Mouse (Mus musculus): ENCODE measurements at regions not wholly inside any gene's neighbourhood (a gene's known extent, or its start where the extent isn't known, plus 50 kb on each side); places are given as distances from the start of the nearest gene placed in this dataset.

DNA sequence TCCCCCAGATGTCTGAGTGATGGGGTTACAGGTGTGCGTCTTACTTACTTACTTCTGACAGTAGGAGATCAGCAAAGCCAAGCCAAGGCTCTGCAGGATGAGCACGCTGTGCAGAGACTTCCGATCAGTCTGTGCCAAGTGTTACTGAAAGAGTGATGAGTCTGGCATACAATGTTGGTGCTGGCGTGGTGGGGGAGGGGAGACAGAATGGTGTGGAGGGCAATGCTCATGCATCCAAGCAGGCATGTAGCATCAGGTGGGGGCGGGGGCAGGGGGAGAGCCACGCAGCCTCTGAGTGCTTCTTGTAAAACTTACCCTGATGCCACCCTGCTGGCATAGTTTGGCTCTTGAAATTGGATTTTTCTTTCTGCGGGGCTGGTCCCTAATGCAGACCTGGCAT, 315.8 kb downstream of the Adra2a start:
- Histone ChIP-seq H3K4me2 (replicated peaks; ENCODE audit: low read depth, low read length) (no peak overlapping the region), H3K27ac (ENCODE audit: low read depth, low read length) (no peak overlapping the region), H3K36me3 (ENCODE audit: control insufficient read depth, insufficient read depth, low read length) (no peaks in the 10 kb centered on the region), H3K4me3 (ENCODE audit: low read depth, low read length) (no peak overlapping the region), H3K27me3 (ENCODE audit: control insufficient read depth, insufficient read depth, low read length) (no peaks in the 10 kb centered on the region), H3K9ac (ENCODE audit: low read depth, low read length) (no peak overlapping the region), H3K4me1 (replicated peaks; ENCODE audit: control insufficient read depth, insufficient read depth, low read length) (no peaks in the 10 kb centered on the region), H3K9me3 (ENCODE audit: control insufficient read depth, low read length) (no peaks in the 10 kb centered on the region)
- DNase-seq (ENCODE audit: low spot score) (no peak), ATAC-seq (ENCODE audit: low FRiP score) (no peak)
- 82% methylated on average over 7 of the region's 7 CpGs for WGBS

DNA sequence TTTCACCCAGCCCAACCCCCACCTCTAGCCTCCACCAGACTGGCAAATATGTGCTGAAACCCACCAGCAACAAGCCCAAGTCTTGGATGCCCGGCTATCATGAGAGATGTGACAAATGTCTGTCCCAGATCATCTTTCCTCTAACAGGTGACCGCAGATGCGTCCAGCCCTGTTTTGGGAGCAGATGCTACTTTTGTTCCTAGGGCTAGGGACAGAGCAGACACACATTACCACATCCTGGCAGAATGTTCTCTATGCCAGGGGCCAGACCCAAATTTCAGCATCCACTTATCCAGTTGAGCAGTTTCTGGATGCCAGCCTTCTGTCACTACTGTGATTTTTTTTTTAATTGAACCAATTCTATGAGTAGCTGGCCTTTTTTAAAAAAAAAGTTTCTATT, 316.7 kb downstream of the Adra2a start:
- no peaks in the 10 kb centered on the region for H3K4me1 ChIP-seq (replicated peaks; ENCODE audit: control insufficient read depth, insufficient read depth, low read length)
- no peaks in the 10 kb centered on the region for H3K9me3 ChIP-seq (ENCODE audit: control insufficient read depth, low read length)
- no peak overlapping the region for H3K9ac ChIP-seq (ENCODE audit: low read depth, low read length)
- no peak for DNase-seq (ENCODE audit: low spot score)
- H3K4me3 ChIP-seq (ENCODE audit: low read depth, low read length): no peak overlapping the region
- 88% methylated on average over 3 of the region's 3 CpGs for WGBS
- H3K27me3 ChIP-seq (ENCODE audit: control insufficient read depth, insufficient read depth, low read length): no peaks in the 10 kb centered on the region
- no peak for ATAC-seq (ENCODE audit: low FRiP score)
- no peak overlapping the region for H3K27ac ChIP-seq (ENCODE audit: low read depth, low read length)
- no peak overlapping the region for H3K4me2 ChIP-seq (replicated peaks; ENCODE audit: low read depth, low read length)
- H3K36me3 ChIP-seq (ENCODE audit: control insufficient read depth, insufficient read depth, low read length): no peaks in the 10 kb centered on the region

DNA sequence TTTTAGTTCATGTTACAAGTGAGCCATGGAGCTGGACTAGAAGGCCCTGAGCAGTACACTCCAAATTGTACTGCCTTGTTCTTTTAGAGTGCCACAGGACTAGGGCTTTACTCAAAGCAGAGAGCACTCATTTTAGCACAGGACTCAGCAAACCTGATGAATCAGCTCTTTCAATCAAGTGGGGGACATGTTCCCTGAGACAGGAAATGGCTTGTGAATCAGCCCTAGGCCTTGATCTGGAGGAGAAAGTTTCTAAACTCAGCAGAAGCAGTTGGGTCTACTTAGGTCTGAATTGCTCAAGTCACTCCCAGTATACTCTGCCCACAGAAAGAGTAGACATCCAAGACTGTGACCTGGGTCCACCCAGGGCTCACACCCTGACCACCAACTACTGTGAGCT, 341.1 kb downstream of the Adra2a start:
- Histone ChIP-seq H3K9me3 (ENCODE audit: control insufficient read depth, low read length) (no peaks in the 10 kb centered on the region), H3K4me1 (replicated peaks; ENCODE audit: control insufficient read depth, insufficient read depth, low read length) (no peaks in the 10 kb centered on the region), H3K27me3 (ENCODE audit: control insufficient read depth, insufficient read depth, low read length) (no peaks in the 10 kb centered on the region), H3K4me3 (ENCODE audit: low read depth, low read length) (no peak overlapping the region), H3K27ac (ENCODE audit: low read depth, low read length) (no peak overlapping the region), H3K36me3 (ENCODE audit: control insufficient read depth, insufficient read depth, low read length) (no peaks in the 10 kb centered on the region), H3K4me2 (replicated peaks; ENCODE audit: low read depth, low read length) (no peak overlapping the region), H3K9ac (ENCODE audit: low read depth, low read length) (no peak overlapping the region)
- DNase-seq (ENCODE audit: low spot score): no peak
- no peak for ATAC-seq (ENCODE audit: low FRiP score)

DNA sequence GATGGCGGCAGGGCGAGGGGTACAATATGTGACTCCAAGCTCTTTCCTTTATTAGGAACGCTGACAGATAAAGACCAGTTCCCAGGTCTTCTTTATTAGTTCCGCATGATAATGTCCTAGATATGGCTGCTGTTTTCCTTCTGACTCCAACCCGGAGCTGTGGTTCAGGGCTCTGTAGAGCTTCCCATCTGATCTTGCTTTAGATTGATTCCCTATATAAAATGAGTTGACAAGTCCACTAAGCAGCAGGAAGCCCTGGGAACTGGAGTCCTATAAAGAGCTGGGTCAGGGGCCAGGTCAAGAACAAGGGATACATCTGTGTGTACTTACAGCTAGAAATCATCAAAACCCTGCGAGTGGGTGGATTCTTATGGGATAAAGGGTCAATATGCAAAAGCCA, 347.5 kb downstream of the Adra2a start:
- Histone ChIP-seq H3K36me3 (ENCODE audit: control insufficient read depth, insufficient read depth, low read length) (no peaks in the 10 kb centered on the region), H3K9ac (ENCODE audit: low read depth, low read length) (no peak overlapping the region), H3K9me3 (ENCODE audit: control insufficient read depth, low read length) (no peaks in the 10 kb centered on the region), H3K27me3 (ENCODE audit: control insufficient read depth, insufficient read depth, low read length) (no peaks in the 10 kb centered on the region), H3K4me1 (replicated peaks; ENCODE audit: control insufficient read depth, insufficient read depth, low read length) (no peaks in the 10 kb centered on the region), H3K4me2 (replicated peaks; ENCODE audit: low read depth, low read length) (no peak overlapping the region), H3K4me3 (ENCODE audit: low read depth, low read length) (no peak overlapping the region), H3K27ac (ENCODE audit: low read depth, low read length) (no peak overlapping the region)
- ATAC-seq (ENCODE audit: low FRiP score) (no peak), DNase-seq (ENCODE audit: low spot score) (peak; percentile 6)
- 68% methylated on average over 6 of the region's 6 CpGs for WGBS

DNA sequence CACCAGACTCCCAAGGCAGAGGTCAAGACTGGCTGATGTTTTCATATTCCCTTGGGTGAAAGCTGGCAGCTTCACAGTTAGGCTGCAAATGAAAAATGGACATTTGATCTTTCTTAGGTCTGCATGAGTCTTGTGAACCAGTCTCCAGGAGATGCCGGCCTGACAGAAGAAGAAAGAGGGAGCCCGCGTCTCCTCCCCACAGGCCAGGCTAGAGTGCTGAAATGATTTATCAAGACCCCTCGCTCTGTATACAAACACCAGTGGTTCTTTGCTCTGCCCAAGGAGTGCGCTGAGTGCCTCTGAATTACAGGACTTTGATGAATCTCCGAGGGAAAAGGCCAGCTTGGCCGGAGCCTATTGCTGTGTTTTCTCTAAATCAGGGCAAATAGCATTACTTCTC, 355.7 kb downstream of the Adra2a start:
- ATAC-seq (ENCODE audit: low FRiP score): no peak
- H3K4me1 ChIP-seq (replicated peaks; ENCODE audit: control insufficient read depth, insufficient read depth, low read length): no peaks in the 10 kb centered on the region
- no peak overlapping the region for H3K4me3 ChIP-seq (ENCODE audit: low read depth, low read length)
- WGBS: 48% methylated on average over 7 of the region's 7 CpGs
- H3K27ac ChIP-seq (ENCODE audit: low read depth, low read length): no peak overlapping the region
- no peaks in the 10 kb centered on the region for H3K9me3 ChIP-seq (ENCODE audit: control insufficient read depth, low read length)
- no peaks in the 10 kb centered on the region for H3K27me3 ChIP-seq (ENCODE audit: control insufficient read depth, insufficient read depth, low read length)
- no peak overlapping the region for H3K9ac ChIP-seq (ENCODE audit: low read depth, low read length)
- no peaks in the 10 kb centered on the region for H3K36me3 ChIP-seq (ENCODE audit: control insufficient read depth, insufficient read depth, low read length)
- H3K4me2 ChIP-seq (replicated peaks; ENCODE audit: low read depth, low read length): no peak overlapping the region
- DNase-seq (ENCODE audit: low spot score): peak; percentile 5

DNA sequence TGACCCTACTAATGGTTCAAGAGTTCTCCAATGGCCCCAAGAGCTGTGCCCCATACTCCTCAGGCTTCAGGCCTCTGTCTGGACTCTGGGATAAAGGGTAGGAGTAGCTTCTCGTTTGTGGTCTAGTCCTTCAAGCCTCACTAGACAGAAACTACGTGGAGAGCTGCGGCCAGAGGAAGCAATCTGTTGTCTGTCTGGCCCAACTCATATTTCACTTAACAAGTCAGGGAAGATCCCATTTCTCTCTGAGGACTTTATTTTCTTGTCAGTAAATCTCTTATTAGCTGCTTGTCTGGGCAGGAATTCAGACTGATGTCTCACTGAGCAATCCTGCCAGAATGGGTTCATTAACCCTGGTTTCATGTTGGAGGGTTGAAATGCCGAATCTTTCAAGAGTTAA, 364.0 kb downstream of the Adra2a start:
- H3K27me3 ChIP-seq (ENCODE audit: control insufficient read depth, insufficient read depth, low read length): no peaks in the 10 kb centered on the region
- DNase-seq (ENCODE audit: low spot score) (no peak), ATAC-seq (ENCODE audit: low FRiP score) (no peak)
- WGBS: 85% methylated on average over 4 of the region's 4 CpGs
- H3K4me3 ChIP-seq (ENCODE audit: low read depth, low read length): no peak overlapping the region
- no peaks in the 10 kb centered on the region for H3K4me1 ChIP-seq (replicated peaks; ENCODE audit: control insufficient read depth, insufficient read depth, low read length)
- no peak overlapping the region for H3K9ac ChIP-seq (ENCODE audit: low read depth, low read length)
- H3K4me2 ChIP-seq (replicated peaks; ENCODE audit: low read depth, low read length): no peak overlapping the region
- no peak overlapping the region for H3K27ac ChIP-seq (ENCODE audit: low read depth, low read length)
- H3K36me3 ChIP-seq (ENCODE audit: control insufficient read depth, insufficient read depth, low read length): no peaks in the 10 kb centered on the region
- H3K9me3 ChIP-seq (ENCODE audit: control insufficient read depth, low read length): no peaks in the 10 kb centered on the region

DNA sequence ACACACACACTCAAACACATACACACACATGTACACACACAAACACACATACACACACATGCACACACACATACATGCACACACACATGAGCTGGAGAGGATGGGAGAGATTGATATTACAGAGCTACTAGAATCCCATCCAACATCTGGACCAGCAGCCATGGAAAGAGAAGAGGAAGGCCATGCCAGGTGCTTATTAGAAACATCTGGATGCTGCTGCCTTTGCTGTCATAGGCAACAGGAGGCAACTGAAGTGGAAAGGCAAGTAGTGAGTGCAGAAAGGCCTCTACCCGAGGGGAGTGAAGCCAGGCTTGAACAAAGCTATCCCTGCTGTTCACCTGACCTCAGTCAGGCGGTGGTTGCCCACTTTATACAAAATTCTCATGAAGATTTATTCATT, 385.1 kb downstream of the Adra2a start:
- DNase-seq (ENCODE audit: low spot score) (no peak), ATAC-seq (ENCODE audit: low FRiP score) (no peak)
- Histone ChIP-seq H3K27ac (ENCODE audit: low read depth, low read length) (no peak overlapping the region), H3K9ac (ENCODE audit: low read depth, low read length) (no peak overlapping the region), H3K27me3 (ENCODE audit: control insufficient read depth, insufficient read depth, low read length) (no peaks in the 10 kb centered on the region), H3K36me3 (ENCODE audit: control insufficient read depth, insufficient read depth, low read length) (no peaks in the 10 kb centered on the region), H3K9me3 (ENCODE audit: control insufficient read depth, low read length) (peaks cover 5% of the 10 kb centered on the region; the same call in 1 of the 2 replicates), H3K4me1 (replicated peaks; ENCODE audit: control insufficient read depth, insufficient read depth, low read length) (no peaks in the 10 kb centered on the region), H3K4me3 (ENCODE audit: low read depth, low read length) (no peak overlapping the region), H3K4me2 (replicated peaks; ENCODE audit: low read depth, low read length) (no peak overlapping the region)
- WGBS: 47% methylated on average over 2 of the region's 2 CpGs

DNA sequence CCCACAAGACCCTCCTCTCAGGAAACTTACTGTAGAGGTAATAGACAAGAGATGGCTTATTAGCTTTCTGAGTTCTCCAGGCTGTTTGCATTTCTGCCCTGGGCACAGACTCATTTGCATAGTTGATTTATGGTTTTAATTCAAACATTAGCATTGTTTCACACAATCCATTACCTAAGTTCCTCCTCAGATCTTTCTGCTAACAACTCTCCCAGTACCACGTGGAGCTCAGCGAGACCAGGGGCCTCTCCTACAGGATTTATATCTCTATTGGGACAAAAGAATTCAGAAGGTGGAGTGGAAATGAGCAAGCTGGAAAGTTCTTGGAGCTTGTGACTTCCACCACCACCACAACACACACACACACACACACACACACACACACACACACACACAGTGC, 396.8 kb downstream of the Adra2a start:
- H3K36me3 ChIP-seq (ENCODE audit: control insufficient read depth, insufficient read depth, low read length): no peaks in the 10 kb centered on the region
- H3K4me1 ChIP-seq (replicated peaks; ENCODE audit: control insufficient read depth, insufficient read depth, low read length): no peaks in the 10 kb centered on the region
- H3K9me3 ChIP-seq (ENCODE audit: control insufficient read depth, low read length): no peaks in the 10 kb centered on the region
- no peak for ATAC-seq (ENCODE audit: low FRiP score)
- 65% methylated on average over 2 of the region's 2 CpGs for WGBS
- H3K4me3 ChIP-seq (ENCODE audit: low read depth, low read length): no peak overlapping the region
- no peak overlapping the region for H3K9ac ChIP-seq (ENCODE audit: low read depth, low read length)
- no peak for DNase-seq (ENCODE audit: low spot score)
- no peaks in the 10 kb centered on the region for H3K27me3 ChIP-seq (ENCODE audit: control insufficient read depth, insufficient read depth, low read length)
- H3K4me2 ChIP-seq (replicated peaks; ENCODE audit: low read depth, low read length): no peak overlapping the region
- H3K27ac ChIP-seq (ENCODE audit: low read depth, low read length): no peak overlapping the region

DNA sequence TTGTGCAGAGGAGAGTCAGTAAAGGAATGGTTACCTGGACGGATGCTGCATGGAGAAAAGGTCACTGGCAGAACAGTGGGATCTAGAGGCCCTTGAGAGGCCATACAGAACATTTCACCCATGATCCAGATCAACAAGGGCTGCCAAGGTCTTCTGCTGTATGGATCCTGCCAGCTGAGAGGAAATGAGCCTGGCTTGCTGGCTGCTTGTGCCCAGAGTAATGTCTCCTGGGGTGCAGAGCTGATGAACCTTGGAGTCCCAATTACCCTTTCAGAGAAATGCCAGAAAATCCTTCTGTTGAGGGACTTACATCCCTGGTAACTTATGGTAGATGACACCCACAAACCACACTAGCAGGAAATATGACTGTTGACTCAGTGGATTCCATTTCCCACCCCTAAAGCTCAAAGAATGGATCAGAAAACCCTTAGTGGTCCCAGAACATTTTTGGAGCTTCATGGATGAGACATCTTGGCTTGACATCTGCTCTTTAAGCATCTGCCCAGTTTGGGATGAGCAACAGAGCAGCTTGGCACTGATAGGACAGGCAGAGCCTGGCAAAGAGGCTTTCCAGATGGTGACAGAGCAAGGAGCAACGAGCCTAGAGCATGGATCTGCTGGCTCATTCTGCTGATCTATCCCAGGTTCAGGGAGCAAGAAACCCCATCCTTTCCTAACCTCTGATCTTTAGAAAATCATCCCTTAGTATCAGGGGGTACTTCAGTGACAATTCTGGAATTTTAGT, 416.6 kb downstream of the Adra2a start:
- Histone ChIP-seq H3K27me3 (ENCODE audit: control insufficient read depth, insufficient read depth, low read length) (no peaks in the 10 kb centered on the region), H3K9me3 (ENCODE audit: control insufficient read depth, low read length) (no peaks in the 10 kb centered on the region), H3K9ac (ENCODE audit: low read depth, low read length) (no peak overlapping the region), H3K4me1 (replicated peaks; ENCODE audit: control insufficient read depth, insufficient read depth, low read length) (no peaks in the 10 kb centered on the region), H3K4me2 (replicated peaks; ENCODE audit: low read depth, low read length) (no peak overlapping the region), H3K36me3 (ENCODE audit: control insufficient read depth, insufficient read depth, low read length) (no peaks in the 10 kb centered on the region), H3K4me3 (ENCODE audit: low read depth, low read length) (no peak overlapping the region), H3K27ac (ENCODE audit: low read depth, low read length) (no peak overlapping the region)
- 73% methylated on average over 2 of the region's 2 CpGs for WGBS
- ATAC-seq (ENCODE audit: low FRiP score): no peak
- DNase-seq (ENCODE audit: low spot score): no peak

Measured in hindbrain, embryonic 11.5 days (tissue).